Mouse (Mus musculus) CH12.LX (cell line): Measurements from ENCODE around the gene Shisa8. TPM values are rescaled to one million over a fixed set of nuclear protein-coding genes. Genes with fewer than 3 reads are reported as not detected.
A peak's percentile ranks its signal among the peaks of the same experiment; 100 is the strongest.

Source experiments
- DNase-seq: peaks from one replicate; pipeline ENCODE4 v3.0.0-alpha.2; 2013; ENCODE audit errors: extremely low read depth
- H3K27ac ChIP-seq: 2 replicates; pipeline ENCODE4 v1.5.1; 2012; ENCODE audit warnings: low read depth, mild to moderate bottlenecking, control low read depth, moderate library complexity; ENCODE audit not compliant: insufficient read depth
- H3K27me3 ChIP-seq: replicated peaks from 2 replicates; pipeline ENCODE3; 2012; ENCODE audit warnings: inconsistent platforms
- H3K36me3 ChIP-seq, 2 experiments: replicated peaks in 1 of 2; 2 replicates each; pipeline versions ENCODE3 to v1.6.1; 2012; ENCODE audit warnings: inconsistent platforms in 1 of 2, low read length in 1 of 2, mild to moderate bottlenecking in 1 of 2, mixed read lengths in 1 of 2, moderate library complexity in 1 of 2; ENCODE audit not compliant: control insufficient read depth in 1 of 2, insufficient read depth in 1 of 2
- H3K4me1 ChIP-seq, 2 experiments: 2 replicates each; pipeline ENCODE4 v1.6.1; 2012; ENCODE audit warnings: inconsistent platforms in 1 of 2, moderate library complexity in 1 of 2; ENCODE audit not compliant: insufficient read depth in 2 of 2, control insufficient read depth in 1 of 2
- H3K4me2 ChIP-seq: 2 replicates; pipeline ENCODE4 v1.6.1; 2012; ENCODE audit warnings: low read depth, mild to moderate bottlenecking, control low read depth; ENCODE audit not compliant: poor library complexity, insufficient read depth, severe bottlenecking
- H3K4me3 ChIP-seq, 3 experiments: fragments of 150-350 bp in 1 of 3; sonication (generic) in 1 of 3; replicated peaks in 1 of 3; 2 replicates each; pipeline versions ENCODE3 to v1.5.1; 2011 to 2012; ENCODE audit warnings: low read depth in 2 of 3, low read length in 2 of 3, mild to moderate bottlenecking in 2 of 3, moderate library complexity in 2 of 3, control low read depth in 1 of 3, improper control_type of control experiment in 1 of 3, inconsistent platforms in 1 of 3, mixed read lengths in 1 of 3; ENCODE audit not compliant: poor library complexity in 1 of 3
- H3K79me2 ChIP-seq: replicated peaks from 2 replicates; pipeline ENCODE4 v1.6.1; 2012; ENCODE audit warnings: mild to moderate bottlenecking, moderate library complexity; ENCODE audit not compliant: control insufficient read depth, poor library complexity, insufficient read depth, severe bottlenecking; ENCODE audit errors: extremely low read depth
- H3K9ac ChIP-seq: 2 replicates; pipeline ENCODE4 v1.6.1; 2012; ENCODE audit warnings: low read depth, mild to moderate bottlenecking, control low read depth, moderate library complexity; ENCODE audit not compliant: insufficient read depth
- H3K9me3 ChIP-seq: replicated peaks from 2 replicates; pipeline ENCODE3; 2012; ENCODE audit warnings: low read length, inconsistent platforms, mixed read lengths
- E2F4 ChIP-seq: IDR thresholded peaks from 2 replicates; pipeline ENCODE4 v1.6.1; 2011; ENCODE audit warnings: low read depth, low read length, improper control_type of control experiment; ENCODE audit not compliant: insufficient replicate concordance
- GABPA ChIP-seq: IDR thresholded peaks from 2 replicates; pipeline ENCODE4 v1.6.1; 2012; ENCODE audit warnings: low read depth, low read length, improper control_type of control experiment, inconsistent platforms; ENCODE audit not compliant: insufficient replicate concordance
- HCFC1 ChIP-seq: IDR thresholded peaks from 2 replicates; pipeline ENCODE4 v1.6.1; 2012; ENCODE audit warnings: low read depth, mild to moderate bottlenecking, inconsistent platforms, low read length, improper control_type of control experiment
- JUND ChIP-seq: conservative IDR thresholded peaks from 2 replicates; pipeline ENCODE4 v1.6.1; 2011; ENCODE audit warnings: low read depth, low read length, improper control_type of control experiment
- KAT2A ChIP-seq: IDR thresholded peaks from 2 replicates; pipeline ENCODE4 v1.6.1; 2012; ENCODE audit warnings: low read length, improper control_type of control experiment, inconsistent platforms; ENCODE audit not compliant: insufficient replicate concordance
- MAFK ChIP-seq: IDR thresholded peaks from 2 replicates; pipeline ENCODE4 v1.6.1; 2011; ENCODE audit warnings: low read length, improper control_type of control experiment; ENCODE audit not compliant: insufficient replicate concordance
- MAX ChIP-seq: IDR thresholded peaks from 2 replicates; pipeline ENCODE4 v1.6.1; 2011; ENCODE audit warnings: low read length, improper control_type of control experiment
- MAZ ChIP-seq: IDR thresholded peaks from 2 replicates; pipeline ENCODE4 v1.6.1; 2012; ENCODE audit warnings: low read depth, mild to moderate bottlenecking, inconsistent platforms, low read length, improper control_type of control experiment, moderate library complexity
- MEF2A ChIP-seq: IDR thresholded peaks from 2 replicates; pipeline ENCODE4 v1.6.1; 2014; ENCODE audit warnings: low read depth, mild to moderate bottlenecking, inconsistent platforms, low read length, improper control_type of control experiment, borderline replicate concordance
- NELFE ChIP-seq: IDR thresholded peaks from 2 replicates; pipeline ENCODE4 v1.6.1; 2011; ENCODE audit warnings: low read depth, low read length, improper control_type of control experiment
- NRF1 ChIP-seq: IDR thresholded peaks from 2 replicates; pipeline ENCODE4 v1.6.1; 2014; ENCODE audit warnings: low read depth, mild to moderate bottlenecking, inconsistent platforms, low read length, improper control_type of control experiment, moderate library complexity
- PAX5 ChIP-seq: IDR thresholded peaks from 2 replicates; pipeline ENCODE4 v1.6.1; 2012; ENCODE audit warnings: low read length, inconsistent platforms, mixed read lengths
- POLR2A ChIP-seq: IDR thresholded peaks from 2 replicates; pipeline ENCODE4 v1.6.1; 2011; ENCODE audit warnings: low read depth, mild to moderate bottlenecking, improper control_type of control experiment, low read length
- RAD21 ChIP-seq: IDR thresholded peaks from 2 replicates; pipeline ENCODE4 v1.6.1; 2011; ENCODE audit warnings: low read depth, mild to moderate bottlenecking, low read length, improper control_type of control experiment, moderate library complexity
- RCOR1 ChIP-seq: conservative IDR thresholded peaks from 2 replicates; pipeline ENCODE4 v1.6.1; 2012; ENCODE audit warnings: low read depth, mild to moderate bottlenecking, inconsistent platforms, low read length, improper control_type of control experiment
- SIN3A ChIP-seq: IDR thresholded peaks from 2 replicates; pipeline ENCODE4 v1.6.1; 2012; ENCODE audit warnings: low read length, improper control_type of control experiment, inconsistent platforms
- SMC3 ChIP-seq: IDR thresholded peaks from 2 replicates; pipeline ENCODE4 v1.6.1; 2011; ENCODE audit warnings: low read depth, low read length, improper control_type of control experiment
- TCF12 ChIP-seq: IDR thresholded peaks from 2 replicates; pipeline ENCODE4 v1.6.1; 2014; ENCODE audit warnings: low read depth, mild to moderate bottlenecking, inconsistent platforms, low read length, improper control_type of control experiment
- UBTF ChIP-seq: IDR thresholded peaks from 2 replicates; pipeline ENCODE4 v1.6.1; 2012; ENCODE audit warnings: low read depth, mild to moderate bottlenecking, inconsistent platforms, low read length, improper control_type of control experiment, moderate library complexity
- USF1 ChIP-seq: IDR thresholded peaks from 2 replicates; pipeline ENCODE4 v1.6.1; 2014; ENCODE audit warnings: low read depth, mild to moderate bottlenecking, inconsistent platforms, low read length, improper control_type of control experiment
- ZMIZ1 ChIP-seq: IDR thresholded peaks from 2 replicates; pipeline ENCODE4 v1.6.1; 2012; ENCODE audit warnings: low read depth, mild to moderate bottlenecking, inconsistent platforms, low read length, improper control_type of control experiment
- dilution Hi-C: fragments of 300-500 bp; cut with MboI; formaldehyde crosslinking; loops from 2 replicates; pipeline ENCODE4 v1.14.3; 2020; ENCODE audit warnings: low sequenced_read_pairs; ENCODE audit not compliant: extremely low pct_unique_long_range_greater_than_20kb, extremely low pct_ligation_motif_present
- in situ Hi-C: fragments of 300-500 bp; cut with MboI; formaldehyde crosslinking; loops from 3 replicates; pipeline ENCODE4 v1.14.3; 2019; ENCODE audit warnings: low sequenced_read_pairs, low pct_ligation_motif_present, low pct_unique_long_range_greater_than_20kb, mixed read lengths
- polyA plus RNA-seq: library from polyadenylated mRNA; unstranded; fragments of >175 nt; gene quantifications from 2 replicates; pipeline ENCODE4 v1.2.1, GENCODE M21; 2012; ENCODE audit warnings: low read depth; ENCODE audit not compliant: insufficient read length
- total RNA-seq, 2 experiments: library from RNA; depleted of rRNA; stranded (reverse); fragments of 300-350 nt in 1 of 2; fragments of >200 nt in 1 of 2; gene quantifications; 2 replicates each; pipeline ENCODE4 v1.2.3; 2012 to 2014

The Shisa8 gene
- total and polyA plus RNA-seq, 3 experiments: 83.4 to 159 (median 103) TPM

DNA sequence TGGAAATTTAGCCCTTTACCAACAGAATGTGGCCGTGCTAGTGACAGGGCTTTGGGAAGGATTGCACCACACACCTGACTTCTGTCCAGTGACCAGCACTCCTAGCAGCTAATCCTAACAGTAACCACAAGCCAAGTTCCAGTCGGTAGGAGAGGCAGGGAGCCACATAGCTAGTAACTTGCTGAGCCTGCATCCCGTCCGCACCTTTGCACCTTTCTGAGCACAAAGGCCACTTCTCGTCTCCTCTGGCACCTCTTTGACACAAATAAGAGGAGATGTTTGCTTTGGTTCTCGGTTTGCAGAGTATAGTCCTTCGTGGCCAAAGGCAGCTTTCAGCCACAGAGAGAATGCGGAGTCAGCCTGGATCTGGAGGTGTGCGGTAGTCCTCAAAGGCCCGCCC is 28.0 kb downstream of the Shisa8 start:
- dilution Hi-C loops (no loop called here), in situ Hi-C loops (no loop called here)
- Histone ChIP-seq H3K27ac (no peak overlapping the region), H3K4me2 (no peak overlapping the region), H3K9me3 (peaks cover 34% of the 10 kb centered on the region), H3K79me2 (no peaks in the 10 kb centered on the region; the same call in 1 of the 2 replicates), H3K9ac (no peak overlapping the region), H3K4me3 (no peak overlapping the region), H3K4me1 (no peaks in the 10 kb centered on the region), H3K36me3 (peaks cover 85 to 99% of the 10 kb centered on the region in 2 experiments), H3K27me3 (no peaks in the 10 kb centered on the region)
- DNase-seq: no peak
- TF ChIP-seq JUND (no peak), UBTF (no peak), TCF12 (no peak), KAT2A (no peak), SIN3A (no peak), GABPA (no peak), NELFE (no peak), USF1 (no peak), MAX (no peak), MEF2A (no peak)

DNA sequence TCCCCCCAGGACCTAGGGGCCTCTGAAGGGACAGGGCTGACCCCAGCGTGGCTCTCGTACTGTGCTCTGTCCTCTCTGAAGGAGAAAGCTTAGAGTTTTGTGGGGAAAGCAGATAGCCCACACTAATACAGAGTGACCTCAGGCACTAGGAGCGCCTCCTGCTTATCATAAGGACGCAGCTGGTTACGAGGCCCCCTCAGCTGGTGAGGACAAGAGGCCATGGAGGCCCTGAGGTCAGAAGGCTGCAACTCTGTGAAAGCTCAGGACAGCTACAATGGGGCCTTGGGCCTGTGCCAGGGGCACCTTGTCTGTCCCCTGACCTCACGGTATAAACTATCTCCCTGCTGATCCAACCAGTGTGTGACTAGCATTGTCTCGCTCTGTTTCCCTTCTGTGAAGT is 28.4 kb downstream of the Shisa8 start:
- Histone ChIP-seq H3K4me1 (no peaks in the 10 kb centered on the region), H3K36me3 (peaks cover 85 to 99% of the 10 kb centered on the region in 2 experiments), H3K79me2 (no peaks in the 10 kb centered on the region; the same call in 1 of the 2 replicates), H3K4me2 (no peak overlapping the region), H3K9me3 (peaks cover 39% of the 10 kb centered on the region), H3K4me3 (no peak overlapping the region), H3K9ac (no peak overlapping the region), H3K27ac (no peak overlapping the region), H3K27me3 (no peaks in the 10 kb centered on the region)
- DNase-seq: no peak
- dilution Hi-C loops: no loop called here
- 0 out of 2 replicates have a peak, but pooled peaks have one; percentile 8 for TF ChIP-seq POLR2A
- no peak for TF ChIP-seq MEF2A
- no peak for TF ChIP-seq MAZ
- in situ Hi-C loops: no loop called here

DNA sequence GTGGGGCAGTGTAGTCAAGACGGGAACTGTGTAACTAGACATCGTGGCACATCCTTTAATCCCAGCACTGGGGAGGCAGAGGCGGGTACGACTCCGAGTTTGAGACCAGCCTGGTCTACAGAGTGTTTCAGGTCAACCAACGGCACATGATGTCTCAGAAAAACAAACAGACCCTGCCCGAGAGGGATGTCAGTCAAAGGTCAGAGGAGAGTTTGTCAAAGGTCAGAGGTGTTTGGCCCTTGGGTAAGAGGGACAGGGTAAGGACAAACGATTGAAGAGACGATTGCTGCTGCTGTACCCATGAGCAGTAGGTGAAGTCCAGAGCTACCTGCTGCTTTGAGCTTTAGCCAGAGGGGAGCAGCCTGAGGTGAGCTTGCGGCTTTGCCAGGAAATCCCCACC is 29.0 kb downstream of the Shisa8 start:
- TF ChIP-seq SMC3 (no peak), HCFC1 (no peak), NRF1 (no peak), JUND (no peak), RAD21 (no peak), PAX5 (no peak), UBTF (no peak), NELFE (no peak), MAFK (no peak), E2F4 (no peak), ZMIZ1 (no peak), POLR2A (no peak), SIN3A (no peak), RCOR1 (no peak), KAT2A (no peak), MAX (no peak)
- H3K36me3 ChIP-seq: peaks cover 91 to 99% of the 10 kb centered on the region in 2 experiments
- H3K9ac ChIP-seq: no peak overlapping the region
- no peak overlapping the region for H3K27ac ChIP-seq
- no peak for DNase-seq
- in situ Hi-C loops (no loop called here), dilution Hi-C loops (no loop called here)
- H3K27me3 ChIP-seq: no peaks in the 10 kb centered on the region
- no peaks in the 10 kb centered on the region; the same call in 1 of the 2 replicates for H3K79me2 ChIP-seq
- H3K4me2 ChIP-seq: no peak overlapping the region
- H3K9me3 ChIP-seq: peaks cover 44% of the 10 kb centered on the region
- H3K4me1 ChIP-seq: no peaks in the 10 kb centered on the region
- no peak overlapping the region for H3K4me3 ChIP-seq
